Mouse (Mus musculus) intestine, embryonic 14.5 days (tissue): ENCODE results near the gene Ccnk. TPM values are rescaled to one million over a fixed set of nuclear protein-coding genes. Genes with fewer than 3 reads are reported as not detected.

Experiments used
- ATAC-seq: fragments of 200-750 bp; cut with Nextera tagmentation; replicated peaks from 2 replicates; pipeline ENCODE4 v1.8.0; 2017; ENCODE audit warnings: low read depth, moderate number of reproducible peaks, moderate TSS enrichment, moderate library complexity; ENCODE audit not compliant: low FRiP score, low TSS enrichment
- DNase-seq: peaks from one replicate; pipeline ENCODE4 v3.0.0-alpha.2; 2018; ENCODE audit warnings: low spot score
- H3K27ac ChIP-seq: fragments of 300-500 bp; sonication (generic); 2 replicates; pipeline ENCODE4 v1.5.1; 2014; ENCODE audit warnings: low read depth, mild to moderate bottlenecking, control low read depth
- H3K27me3 ChIP-seq: fragments of 300-500 bp; sonication (generic); replicated peaks from 2 replicates; pipeline ENCODE4 v1.6.1; 2014; ENCODE audit warnings: low read length, control low read depth; ENCODE audit not compliant: control insufficient read depth, insufficient read depth
- H3K36me3 ChIP-seq: fragments of 300-500 bp; sonication (generic); 2 replicates; pipeline ENCODE4 v1.6.1; 2014; ENCODE audit warnings: low read length, control low read depth; ENCODE audit not compliant: control insufficient read depth, insufficient read depth
- H3K4me1 ChIP-seq: fragments of 300-500 bp; sonication (generic); replicated peaks from 2 replicates; pipeline ENCODE4 v1.6.1; 2014; ENCODE audit warnings: low read length, control low read depth, mixed read lengths; ENCODE audit not compliant: control insufficient read depth, insufficient read depth
- H3K4me2 ChIP-seq: fragments of 300-500 bp; sonication (generic); 2 replicates; pipeline ENCODE4 v1.6.1; 2014; ENCODE audit warnings: low read length
- H3K4me3 ChIP-seq: fragments of 300-500 bp; sonication (generic); 2 replicates; pipeline ENCODE4 v1.5.1; 2014; ENCODE audit warnings: low read depth, low read length, control low read depth, mixed read lengths
- H3K9ac ChIP-seq: fragments of 300-500 bp; sonication (generic); 2 replicates; pipeline ENCODE4 v1.6.1; 2014; ENCODE audit warnings: mild to moderate bottlenecking, low read length
- H3K9me3 ChIP-seq: fragments of 300-500 bp; sonication (generic); 2 replicates; pipeline ENCODE4 v1.6.1; 2016; ENCODE audit warnings: low read length, control low read depth; ENCODE audit not compliant: control insufficient read depth
- WGBS: fragments of 180-500 bp; shearing (Covaris S2); extraction: QIAGEN DNeasy Blood & Tissue Kit; methylation state at CpG from one replicate; pipeline ENCODE4 v1.1.7; 2014; 5-methylcytosine and 5-hydroxymethylcytosine counted together
- polyA plus RNA-seq: library from polyadenylated mRNA; unstranded; fragments of >200 nt; fragmentation: Nextera tagmentation; extraction: Ambion mirVana; gene quantifications from 2 replicates; pipeline ENCODE4 v1.2.1, GENCODE M21; 2014

The Ccnk gene
- polyA plus RNA-seq, 1 experiment from 2014 or later: 5.1 TPM

DNA sequence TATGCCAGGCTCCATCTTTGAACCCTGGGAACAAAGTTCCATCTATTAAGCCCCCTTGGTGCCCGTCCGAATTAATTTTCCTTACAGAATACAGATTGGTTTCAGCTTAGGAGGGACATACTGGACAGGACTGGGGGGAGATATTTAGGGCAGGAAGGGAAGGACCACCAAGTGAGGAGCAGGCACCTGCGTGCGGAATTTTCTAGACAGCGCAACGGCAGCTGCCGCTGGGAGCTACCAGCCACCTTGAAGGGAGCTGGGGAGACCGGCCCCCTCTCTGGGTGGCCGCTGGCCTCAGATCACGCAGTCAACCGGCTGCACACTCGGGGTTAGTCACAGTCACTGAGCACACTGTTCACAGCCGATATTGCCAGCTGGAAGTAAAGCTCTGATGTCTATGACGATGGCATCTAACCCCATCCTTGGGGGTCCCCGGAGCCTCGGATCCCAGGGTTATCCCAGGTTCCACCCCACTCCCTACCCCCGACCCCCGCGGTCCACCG is 62.9 kb downstream of the Ccnk start:
- no peak overlapping the region for H3K27ac ChIP-seq
- no peak overlapping the region for H3K9ac ChIP-seq
- no peak overlapping the region for H3K4me3 ChIP-seq
- ATAC-seq: no peak
- DNase-seq: no peak
- H3K36me3 ChIP-seq: no peaks in the 10 kb centered on the region
- peaks cover 55% of the 10 kb centered on the region for H3K4me1 ChIP-seq
- WGBS: 84% methylated on average over 20 of the region's 20 CpGs
- H3K9me3 ChIP-seq: no peaks in the 10 kb centered on the region
- no peak overlapping the region for H3K4me2 ChIP-seq
- H3K27me3 ChIP-seq: no peaks in the 10 kb centered on the region

DNA sequence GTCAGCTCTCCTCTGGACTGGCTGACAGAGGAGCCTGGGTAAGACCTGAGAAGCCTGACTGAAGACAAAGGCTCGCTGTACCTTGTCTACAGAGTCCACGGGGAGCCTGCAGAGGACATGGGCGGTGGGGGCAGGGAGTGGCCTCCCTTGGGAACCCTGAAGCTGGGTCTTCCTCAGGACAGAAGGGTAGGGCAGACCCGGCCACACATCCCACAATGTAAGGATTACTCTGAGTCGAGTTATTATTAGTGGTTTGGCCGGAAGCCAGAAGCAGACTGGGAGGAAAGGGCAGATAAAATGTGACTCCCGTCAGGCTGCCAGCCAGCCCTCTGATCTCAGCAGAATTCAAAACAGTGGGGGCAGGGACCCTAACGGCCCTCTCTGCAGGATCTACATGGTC is 65.4 kb downstream of the Ccnk start:
- WGBS: 4% methylated on average over 8 of the region's 8 CpGs
- peaks cover 60% of the 10 kb centered on the region for H3K4me1 ChIP-seq
- peak; percentile 78 for DNase-seq
- no peaks in the 10 kb centered on the region for H3K9me3 ChIP-seq
- H3K27ac ChIP-seq: peak overlapping the region; percentile 57
- no peak overlapping the region for H3K9ac ChIP-seq
- no peaks in the 10 kb centered on the region for H3K27me3 ChIP-seq
- no peaks in the 10 kb centered on the region for H3K36me3 ChIP-seq
- peak overlapping the region; percentile 27 for H3K4me2 ChIP-seq
- H3K4me3 ChIP-seq: no peak overlapping the region
- peak; percentile 40 for ATAC-seq

DNA sequence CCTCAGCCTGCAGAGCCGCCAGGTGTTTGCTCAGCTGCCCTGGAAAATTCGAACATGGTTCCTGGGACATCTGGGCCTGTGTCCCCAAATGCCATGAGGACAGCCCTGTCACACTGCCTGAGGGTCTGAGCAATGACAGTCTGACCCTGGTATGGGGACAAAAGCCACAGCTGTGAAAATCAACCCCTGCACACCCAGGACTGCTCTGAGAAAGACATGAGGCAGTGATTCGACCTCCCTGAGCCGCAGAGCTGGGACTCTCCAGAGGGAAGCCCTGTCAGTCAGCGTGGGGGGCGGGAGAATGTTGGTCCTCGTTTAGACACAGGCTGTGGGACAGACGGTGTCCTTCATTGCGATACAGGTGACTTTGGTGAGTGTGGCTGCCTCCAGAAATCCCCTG is 66.2 kb downstream of the Ccnk start:
- ATAC-seq: no peak
- no peak for DNase-seq
- no peaks in the 10 kb centered on the region for H3K27me3 ChIP-seq
- no peak overlapping the region for H3K4me3 ChIP-seq
- no peak overlapping the region for H3K9ac ChIP-seq
- 54% methylated on average over 9 of the region's 9 CpGs for WGBS
- no peak overlapping the region for H3K4me2 ChIP-seq
- H3K4me1 ChIP-seq: peaks cover 57% of the 10 kb centered on the region
- no peaks in the 10 kb centered on the region for H3K36me3 ChIP-seq
- H3K27ac ChIP-seq: peak overlapping the region; percentile 57; the same call in 1 of the 2 replicates
- no peaks in the 10 kb centered on the region for H3K9me3 ChIP-seq

DNA sequence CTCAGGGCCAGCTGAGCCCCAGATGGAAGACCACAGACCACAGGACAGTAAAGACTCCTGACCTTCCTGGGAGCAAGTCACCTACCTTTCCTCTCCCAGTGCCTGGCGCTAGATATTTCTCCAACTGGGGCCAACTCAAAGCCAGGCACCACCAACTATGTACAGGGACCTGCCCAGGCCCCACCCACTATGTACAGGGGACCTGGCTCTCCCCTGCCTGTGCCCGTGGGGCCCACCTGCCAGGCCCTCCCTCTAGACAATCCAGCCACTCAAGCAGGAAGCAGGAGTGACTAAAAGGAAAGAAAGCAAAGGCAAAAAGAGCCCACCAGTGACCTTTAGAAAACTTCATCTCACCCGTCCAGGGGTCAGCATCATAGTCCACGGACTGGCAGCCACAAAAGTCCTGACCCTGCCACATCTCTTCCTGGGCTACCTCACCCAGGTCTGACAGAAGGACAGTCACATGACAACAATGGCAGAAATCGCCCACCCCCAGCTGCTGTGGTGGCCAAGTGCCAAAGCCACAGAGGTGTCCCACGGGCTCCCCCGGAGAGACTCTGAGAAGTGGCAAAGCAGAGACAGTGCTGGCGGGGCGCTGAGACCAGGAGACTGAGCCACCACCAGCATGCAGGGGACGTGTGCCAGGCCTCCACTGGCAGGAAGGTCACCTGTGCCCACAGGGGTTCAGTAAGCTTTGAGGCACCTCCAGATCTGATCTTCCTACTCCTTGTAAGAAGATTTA is 67.6 kb downstream of the Ccnk start:
- H3K27me3 ChIP-seq: no peaks in the 10 kb centered on the region
- H3K9me3 ChIP-seq: no peaks in the 10 kb centered on the region
- no peak for ATAC-seq
- no peak overlapping the region for H3K4me2 ChIP-seq
- no peak overlapping the region for H3K9ac ChIP-seq
- peaks cover 44% of the 10 kb centered on the region for H3K4me1 ChIP-seq
- DNase-seq: no peak
- no peak overlapping the region for H3K4me3 ChIP-seq
- no peak overlapping the region for H3K27ac ChIP-seq
- H3K36me3 ChIP-seq: no peaks in the 10 kb centered on the region
- WGBS: 82% methylated on average over 10 of the region's 10 CpGs

DNA sequence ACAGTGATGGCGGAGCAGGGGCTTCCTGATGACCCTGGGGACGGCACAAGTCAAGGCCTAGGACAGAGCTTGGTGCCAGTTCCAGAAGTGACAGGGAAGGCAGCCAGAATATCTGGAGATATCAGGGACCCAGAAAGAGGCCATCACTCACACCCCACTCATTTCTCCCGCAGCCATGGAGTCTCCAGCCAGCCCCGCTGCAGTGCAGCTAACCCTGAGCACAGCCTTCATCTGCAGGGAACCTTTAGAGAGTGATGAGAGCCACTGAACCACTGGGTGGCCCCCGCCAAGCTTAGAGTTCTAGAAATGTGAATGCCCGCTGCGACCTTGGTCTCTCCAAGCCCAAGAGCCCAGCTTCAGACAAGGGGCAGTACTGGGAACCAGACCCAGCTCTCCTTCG is 69.6 kb downstream of the Ccnk start:
- no peak overlapping the region for H3K27ac ChIP-seq
- H3K9ac ChIP-seq: no peak overlapping the region
- no peaks in the 10 kb centered on the region for H3K36me3 ChIP-seq
- DNase-seq (no peak), ATAC-seq (no peak)
- no peak overlapping the region for H3K4me2 ChIP-seq
- no peaks in the 10 kb centered on the region for H3K9me3 ChIP-seq
- H3K4me1 ChIP-seq: peaks cover 56% of the 10 kb centered on the region
- H3K27me3 ChIP-seq: no peaks in the 10 kb centered on the region
- WGBS: 95% methylated on average over 8 of the region's 8 CpGs
- no peak overlapping the region for H3K4me3 ChIP-seq

DNA sequence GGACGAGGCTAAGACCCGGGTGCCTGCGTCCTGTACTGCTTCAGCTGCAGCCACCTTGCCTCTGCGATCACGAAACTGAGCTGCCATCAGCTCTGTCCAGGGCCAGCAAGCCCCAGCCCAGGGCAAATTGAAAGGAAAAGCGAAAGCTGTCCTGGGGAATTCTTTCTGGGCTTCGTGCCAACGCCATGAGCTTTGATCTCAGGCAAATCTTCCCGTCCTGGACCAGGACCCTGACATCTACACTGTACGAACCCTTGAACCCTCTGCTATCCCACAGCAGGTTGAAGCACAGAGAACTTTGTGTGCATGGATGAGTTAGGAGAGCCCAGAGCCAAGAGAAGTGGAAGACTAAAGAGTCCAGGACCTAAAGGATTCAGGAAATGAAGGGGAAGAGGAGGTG is 70.1 kb downstream of the Ccnk start:
- DNase-seq: peak; percentile 75
- WGBS: 55% methylated on average over 10 of the region's 10 CpGs
- H3K27me3 ChIP-seq: no peaks in the 10 kb centered on the region
- H3K4me3 ChIP-seq: no peak overlapping the region
- H3K36me3 ChIP-seq: no peaks in the 10 kb centered on the region
- 0 out of 2 replicates have a peak, but pooled peaks have one; percentile 8 for ATAC-seq
- peaks cover 53% of the 10 kb centered on the region for H3K4me1 ChIP-seq
- H3K27ac ChIP-seq: no peak overlapping the region
- no peak overlapping the region for H3K9ac ChIP-seq
- no peaks in the 10 kb centered on the region for H3K9me3 ChIP-seq
- H3K4me2 ChIP-seq: no peak overlapping the region

DNA sequence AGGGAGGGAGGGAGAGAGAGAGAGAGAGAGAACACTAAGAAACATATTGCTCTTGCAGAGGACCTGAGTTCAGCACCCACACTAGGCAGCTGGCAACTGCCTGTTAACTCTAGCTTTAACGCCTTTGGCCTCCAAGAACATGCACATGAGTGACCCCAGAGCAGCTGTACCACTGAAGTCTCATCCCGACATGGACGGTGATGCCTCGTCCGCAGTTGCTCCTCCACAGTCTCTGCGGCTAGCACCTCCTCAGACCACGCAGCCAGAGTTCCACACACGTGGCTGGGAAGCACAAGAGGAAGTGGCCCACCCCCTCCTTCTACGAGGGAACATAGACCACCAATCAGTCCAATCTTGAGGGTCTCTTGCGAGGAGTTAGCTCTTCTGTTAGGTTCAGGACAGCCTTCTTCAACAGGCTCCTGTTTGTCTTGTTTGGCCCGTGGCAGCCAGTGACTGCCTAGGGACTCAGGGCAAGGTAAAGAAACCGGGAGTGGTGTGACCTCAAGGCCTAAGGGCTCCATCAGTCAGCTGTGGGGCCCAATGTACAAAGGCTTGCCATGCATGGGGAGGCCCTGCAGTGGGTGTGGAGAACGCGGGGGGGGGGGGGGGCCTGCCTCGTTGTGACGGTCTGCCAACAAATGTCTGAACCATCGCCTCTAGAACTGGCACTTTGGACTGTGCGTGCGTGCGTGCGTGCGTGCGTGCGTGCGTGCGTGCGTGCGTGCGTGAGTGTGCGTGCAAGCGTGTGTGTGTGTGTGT is 71.8 kb downstream of the Ccnk start:
- Histone ChIP-seq H3K4me1 (peaks cover 48% of the 10 kb centered on the region), H3K27me3 (no peaks in the 10 kb centered on the region), H3K9me3 (no peaks in the 10 kb centered on the region), H3K9ac (no peak overlapping the region), H3K27ac (no peak overlapping the region), H3K36me3 (no peaks in the 10 kb centered on the region), H3K4me2 (no peak overlapping the region), H3K4me3 (no peak overlapping the region)
- 86% methylated on average over 30 of the region's 31 CpGs for WGBS
- ATAC-seq (no peak; the same call in 1 of the 2 replicates), DNase-seq (no peak)

DNA sequence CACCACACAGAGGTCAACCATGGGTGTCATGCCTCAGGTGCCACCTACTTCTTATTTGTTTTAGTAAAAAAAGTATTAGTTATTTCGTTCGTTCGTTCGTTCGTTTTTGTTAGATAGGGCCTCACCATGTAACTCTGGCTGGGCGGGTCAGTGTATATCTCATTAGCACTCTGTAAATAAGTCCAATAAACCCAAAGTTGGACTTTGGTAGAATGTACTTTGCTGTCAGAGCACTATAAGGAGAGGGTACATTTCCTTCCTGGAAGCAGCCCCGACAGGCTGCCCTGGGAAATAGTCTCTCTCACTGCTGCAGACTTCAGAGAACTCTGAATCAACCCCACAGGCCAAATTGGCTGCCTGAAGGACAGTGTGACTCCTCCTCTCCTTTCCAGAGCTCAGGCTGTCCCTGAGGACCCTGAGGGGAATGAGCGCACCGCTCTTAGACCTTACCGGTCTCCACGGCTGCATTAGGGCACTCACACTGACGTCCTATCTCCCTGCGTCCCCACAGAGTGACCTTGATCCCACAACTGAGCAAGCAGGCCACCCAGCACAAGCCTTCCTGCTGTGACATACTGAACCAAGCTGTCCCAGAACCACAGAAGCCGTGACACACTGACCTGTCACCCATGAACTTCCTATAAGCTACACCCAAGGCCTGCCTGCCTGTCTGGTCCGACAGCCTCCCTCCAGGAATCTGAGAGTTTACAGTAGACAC is 72.6 kb downstream of the Ccnk start:
- H3K36me3 ChIP-seq: no peaks in the 10 kb centered on the region
- H3K27ac ChIP-seq: peak overlapping the region; percentile 27; the same call in 1 of the 2 replicates
- H3K9ac ChIP-seq: no peak overlapping the region
- DNase-seq: no peak
- H3K9me3 ChIP-seq: no peaks in the 10 kb centered on the region
- WGBS: 69% methylated on average over 15 of the region's 15 CpGs
- H3K27me3 ChIP-seq: no peaks in the 10 kb centered on the region
- H3K4me1 ChIP-seq: peaks cover 45% of the 10 kb centered on the region
- ATAC-seq: no peak
- H3K4me3 ChIP-seq: no peak overlapping the region
- H3K4me2 ChIP-seq: no peak overlapping the region
